Mouse (Mus musculus) left cerebral cortex, adult 11 months (tissue): ENCODE results near the gene Ptpn14.
A peak's percentile ranks its signal among the peaks of the same experiment; 100 is the strongest.

Experiments used
- DNase-seq: peaks from one replicate; pipeline ENCODE4 v3.0.0; 2022; ENCODE audit warnings: low spot score

Gene Ptpn14

DNA sequence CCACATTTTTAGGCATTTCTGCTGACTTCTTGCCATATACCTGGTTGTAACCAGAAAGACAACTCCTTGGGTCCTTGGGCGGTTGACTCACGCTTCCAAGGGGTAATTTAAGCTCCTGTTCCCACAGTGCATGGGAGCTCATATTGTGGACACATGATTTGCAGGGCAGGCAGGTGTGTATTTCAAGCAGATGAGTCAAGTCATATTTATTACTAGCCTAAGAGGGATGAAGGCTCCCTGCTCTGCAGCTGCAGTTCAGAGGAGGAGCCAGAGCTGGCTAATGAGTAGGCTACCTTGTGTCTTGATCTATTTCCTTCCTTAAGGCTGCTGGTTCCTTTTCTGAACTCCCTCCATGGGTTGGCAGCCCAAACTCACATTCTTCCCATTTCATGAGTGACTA, 83.7 kb downstream of the Ptpn14 start:
- no peak for DNase-seq

DNA sequence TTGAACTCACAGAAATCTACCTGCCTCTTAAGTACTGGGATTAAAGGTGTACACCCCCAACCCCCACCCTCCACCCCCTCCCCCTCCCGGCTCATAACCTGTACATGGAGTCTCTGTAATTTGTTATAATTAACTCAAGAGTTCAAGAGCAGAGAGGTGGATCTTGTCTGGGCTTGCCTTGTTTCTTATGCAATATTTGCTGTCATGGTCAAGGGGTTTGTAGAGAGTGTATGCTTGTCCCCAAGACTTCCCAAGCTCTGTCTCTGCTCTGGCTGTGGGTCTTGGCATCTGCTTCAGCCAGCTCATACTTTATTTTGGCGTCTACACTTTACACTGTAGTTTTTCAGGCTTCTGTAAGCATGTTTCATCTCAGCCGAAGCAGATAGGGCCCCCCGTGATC, 86.3 kb downstream of the Ptpn14 start:
- DNase-seq, result no peak

DNA sequence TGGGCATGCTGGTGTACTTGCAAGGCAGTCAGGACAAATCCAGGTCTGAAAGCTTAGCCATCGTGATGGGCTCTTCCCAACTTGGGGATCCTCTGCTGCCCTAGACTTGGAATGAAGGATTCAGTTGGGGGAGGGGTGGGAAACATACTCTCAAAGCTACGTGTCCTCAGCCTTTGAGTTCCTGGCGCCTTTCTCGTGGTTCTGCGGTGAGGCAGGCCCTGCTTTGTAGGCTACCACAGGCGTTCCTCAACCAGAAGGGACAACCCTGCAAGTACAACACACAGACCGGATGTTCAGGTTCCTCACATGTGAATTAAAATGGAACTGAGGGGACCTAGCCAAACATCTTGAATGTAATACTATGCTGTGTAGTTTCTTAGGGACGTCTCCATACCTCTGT, 89.0 kb downstream of the Ptpn14 start:
- no peak for DNase-seq

DNA sequence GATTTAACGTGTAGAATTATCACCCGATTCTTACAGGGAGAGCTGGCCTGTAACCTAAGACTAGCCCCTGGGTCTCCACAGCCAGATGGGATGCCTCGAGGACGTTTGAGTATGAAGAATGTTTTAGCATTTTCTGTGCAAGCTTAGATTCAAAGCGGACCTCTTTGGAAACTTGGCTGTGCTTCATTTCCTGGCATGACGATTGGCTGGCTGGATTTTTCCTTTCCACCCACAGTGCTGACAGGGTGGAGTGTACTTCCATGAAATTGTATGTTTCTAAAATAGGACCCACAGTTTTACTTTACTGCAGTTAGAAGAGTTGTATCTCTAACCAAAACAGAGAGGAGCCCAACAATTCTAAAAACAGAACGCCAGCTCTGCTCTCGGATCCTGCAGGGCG, 89.7 kb downstream of the Ptpn14 start:
- peak; percentile 27 for DNase-seq

DNA sequence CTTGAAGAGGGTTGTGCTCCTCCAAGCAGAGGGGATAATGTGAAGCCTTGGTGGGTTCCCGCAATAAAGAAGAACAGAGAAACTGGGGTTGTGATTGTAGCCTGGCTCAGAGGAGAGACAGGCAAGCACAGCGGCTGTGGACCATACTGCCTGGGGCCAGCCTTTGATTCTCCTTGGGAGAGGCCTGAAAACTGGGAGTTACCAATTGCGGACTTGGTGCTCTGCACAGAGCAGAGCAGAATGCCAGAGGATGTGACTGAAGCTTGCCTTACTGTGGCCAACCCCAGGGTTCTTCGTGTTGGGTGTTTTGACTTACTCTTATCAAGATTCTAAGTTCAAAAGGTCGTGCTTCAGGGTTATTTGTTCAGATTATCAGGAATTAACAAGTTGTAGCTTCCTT, 92.0 kb downstream of the Ptpn14 start:
- DNase-seq, result no peak

DNA sequence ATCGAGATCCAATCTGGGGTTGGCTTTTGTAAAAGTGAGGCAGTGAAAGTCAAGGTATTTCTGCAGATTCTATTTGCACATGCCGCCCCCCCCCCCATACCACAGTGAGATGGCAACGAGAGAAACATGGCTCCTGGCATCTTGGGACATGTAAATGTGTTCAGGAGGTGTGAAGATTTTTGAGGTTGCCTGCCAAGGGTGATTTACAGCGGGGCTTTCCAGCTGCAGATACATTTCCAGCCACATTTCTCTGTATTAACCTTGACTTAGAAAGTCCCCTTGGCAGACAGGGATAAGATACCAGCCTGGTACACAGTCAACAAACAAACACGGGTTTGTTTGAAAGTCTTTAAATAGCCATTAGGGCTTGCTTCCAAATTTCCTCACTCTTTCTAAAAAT, 96.4 kb downstream of the Ptpn14 start:
- no peak for DNase-seq

DNA sequence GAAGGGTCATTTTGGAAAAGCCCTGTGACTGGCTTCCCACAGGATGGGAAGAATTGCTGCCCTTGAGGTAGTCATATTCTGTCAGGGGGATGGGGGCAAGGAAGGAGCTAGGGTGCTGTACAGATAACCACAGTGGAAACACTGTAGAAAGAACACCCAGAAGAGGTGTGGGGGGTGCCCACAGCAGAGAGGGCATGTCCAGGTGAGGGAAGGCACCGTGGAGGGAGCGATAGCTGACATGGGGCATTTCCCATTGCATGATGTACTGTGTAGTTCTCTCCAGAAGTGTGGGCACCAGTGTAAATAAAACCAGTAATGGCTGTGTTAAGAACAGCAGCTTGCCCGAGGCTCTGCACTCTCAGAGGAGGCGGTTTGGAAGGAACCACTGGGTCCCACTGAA, 102.3 kb downstream of the Ptpn14 start:
- DNase-seq, result no peak

DNA sequence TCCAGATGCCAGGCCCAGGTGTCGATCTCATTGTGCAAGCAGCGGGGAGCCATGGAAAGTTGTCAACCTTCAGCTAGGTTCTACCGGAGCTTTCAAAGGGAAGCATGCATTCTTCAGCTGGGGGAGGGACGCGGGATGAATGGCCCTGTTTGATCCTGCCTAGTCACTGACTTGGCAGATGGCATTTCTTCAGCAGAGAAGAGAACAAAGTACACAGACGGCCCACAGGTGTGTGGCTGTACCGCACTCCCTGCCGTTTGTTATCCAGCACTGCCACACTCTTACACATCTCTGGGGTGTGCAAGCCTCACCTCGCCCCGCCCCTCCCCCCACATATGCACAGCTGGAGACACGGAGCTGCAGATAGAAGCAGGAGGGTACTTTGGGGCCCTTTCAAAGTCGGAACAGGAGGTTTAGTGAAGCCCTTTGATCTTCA, 102.7 kb downstream of the Ptpn14 start:
- no peak for DNase-seq

DNA sequence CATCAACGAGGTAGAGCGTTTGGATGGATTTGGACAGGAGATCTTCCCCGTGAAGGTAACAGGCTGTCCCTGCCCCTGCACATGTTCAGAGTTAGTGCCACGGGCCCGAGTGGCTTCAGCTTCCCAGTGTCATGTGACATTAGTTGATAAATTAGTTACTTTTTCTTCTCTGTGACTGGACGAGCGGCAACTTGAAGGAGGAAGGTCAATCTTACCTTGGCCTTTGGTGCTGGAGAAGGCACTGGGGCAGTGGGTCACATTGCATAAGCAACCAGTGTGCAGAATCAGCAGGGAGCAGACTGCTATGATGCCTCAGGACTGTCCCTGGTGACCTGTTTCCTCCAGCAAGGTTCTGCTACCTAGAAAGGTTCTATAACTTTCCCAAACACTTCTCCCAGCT, 105.3 kb downstream of the Ptpn14 start:
- DNase-seq, result no peak

DNA sequence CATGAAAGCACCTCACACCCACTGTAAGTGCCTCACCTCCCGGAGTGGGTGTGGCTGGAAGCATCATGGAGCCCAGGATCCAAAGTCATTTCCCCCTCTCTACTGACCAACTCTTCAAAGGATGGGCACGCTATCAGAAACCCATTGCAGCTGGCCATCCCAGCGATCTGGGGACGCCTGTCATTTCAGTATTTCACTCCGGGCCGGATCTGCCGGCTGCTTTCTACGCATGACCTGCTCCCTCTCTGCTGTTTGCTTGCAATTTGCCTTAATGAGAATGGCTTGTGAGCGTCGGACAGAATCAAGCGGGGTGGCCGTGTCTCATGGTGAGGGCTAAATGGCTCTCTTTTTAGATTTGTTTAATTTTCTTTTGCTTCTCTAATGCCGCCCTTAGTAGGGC, 106.1 kb downstream of the Ptpn14 start:
- no peak for DNase-seq

DNA sequence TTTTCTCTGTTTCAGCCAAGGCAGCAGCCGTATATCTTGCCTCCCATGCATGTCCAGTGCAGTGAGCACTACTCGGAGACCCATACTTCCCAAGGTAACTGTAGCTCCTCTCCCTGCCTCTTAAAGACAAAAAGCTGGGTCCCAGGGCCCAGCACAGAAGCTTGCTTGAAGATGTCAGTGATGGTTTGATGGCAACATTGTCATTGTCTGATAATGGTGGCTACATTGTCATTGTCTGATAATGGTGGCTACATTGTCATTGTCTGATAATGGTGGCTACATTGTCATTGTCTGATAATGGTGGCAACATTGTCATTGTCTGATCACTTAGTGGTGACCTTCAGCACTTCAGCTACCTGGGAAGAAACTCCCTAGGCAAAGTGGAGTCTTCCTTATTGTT, 118.3 kb downstream of the Ptpn14 start:
- DNase-seq, result no peak

DNA sequence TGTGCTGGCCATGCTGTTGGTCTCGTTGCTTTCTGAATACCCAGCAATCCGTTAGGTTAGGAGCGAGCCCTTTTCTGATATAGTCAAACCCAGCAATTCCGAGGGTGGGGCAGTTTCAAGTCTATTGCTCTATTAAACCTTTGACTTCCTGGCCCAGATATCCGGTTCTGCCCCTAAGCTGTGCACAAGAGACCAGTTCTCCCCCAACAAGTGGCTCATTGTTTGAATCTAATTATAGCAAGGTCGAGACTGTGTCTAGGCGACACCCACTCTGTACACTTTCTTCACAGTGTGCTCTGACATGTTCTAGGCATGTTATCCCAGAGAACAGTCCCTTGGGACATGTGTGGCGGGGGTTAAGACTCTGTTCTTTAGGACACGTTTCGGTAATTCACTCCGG, 121.5 kb downstream of the Ptpn14 start:
- DNase-seq, result no peak

DNA sequence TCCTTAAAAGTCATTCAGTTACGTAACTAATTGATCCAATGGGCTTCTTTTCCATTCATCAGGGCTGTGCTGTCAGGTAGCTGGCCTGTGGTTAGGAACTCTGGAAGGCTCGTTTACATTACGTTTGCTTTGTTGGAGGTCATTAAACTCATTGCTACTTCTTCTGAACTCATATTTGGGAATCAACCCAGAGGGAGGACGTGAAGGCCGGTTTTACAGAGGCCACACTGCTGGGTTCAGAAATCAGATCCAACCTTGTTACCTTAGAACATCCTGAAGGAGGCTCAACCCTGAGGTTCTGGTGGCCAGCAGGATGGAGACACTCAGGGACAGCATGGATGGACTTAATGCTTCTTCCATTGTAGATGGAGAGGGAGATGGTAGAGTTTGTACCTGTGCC, 124.0 kb downstream of the Ptpn14 start:
- no peak for DNase-seq

DNA sequence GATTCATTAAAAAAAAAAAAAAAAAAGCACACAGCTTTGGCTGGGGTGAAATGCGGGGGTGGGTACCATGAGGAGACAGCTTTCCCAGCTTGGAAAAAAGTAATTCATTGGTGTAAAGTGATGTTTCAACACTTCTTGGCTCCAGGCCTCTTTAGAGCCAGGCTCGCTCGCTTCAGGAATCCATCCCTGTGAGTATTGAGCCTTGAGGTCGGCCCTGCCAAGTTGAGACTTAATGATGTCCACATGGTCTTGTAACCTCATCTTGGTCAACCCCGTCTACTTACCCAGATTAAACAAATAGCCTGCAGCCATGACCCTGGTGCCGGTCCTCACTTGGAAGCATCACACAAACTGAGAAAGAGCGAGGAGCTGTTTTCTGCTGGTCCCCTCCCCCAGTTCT, 124.4 kb downstream of the Ptpn14 start:
- no peak for DNase-seq

DNA sequence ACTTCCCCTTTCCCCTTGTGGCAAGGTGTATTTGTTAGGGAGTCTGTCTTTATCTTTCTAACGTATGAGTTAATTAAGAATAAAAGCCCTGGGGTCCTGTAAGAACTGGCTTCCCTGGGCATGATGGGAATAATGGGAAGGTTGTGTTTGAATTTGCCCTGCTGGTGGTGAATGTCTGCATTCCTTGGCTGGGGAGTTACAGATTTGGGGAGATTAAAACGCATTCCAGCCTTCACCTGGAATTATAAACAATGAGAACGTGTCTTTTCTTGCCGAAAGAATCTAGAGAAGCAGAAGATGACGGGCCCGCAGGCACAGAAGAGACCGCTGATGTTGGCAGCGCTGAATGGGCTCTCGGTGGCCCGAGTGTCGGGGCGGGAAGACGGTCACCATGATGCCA, 126.6 kb downstream of the Ptpn14 start:
- no peak for DNase-seq

DNA sequence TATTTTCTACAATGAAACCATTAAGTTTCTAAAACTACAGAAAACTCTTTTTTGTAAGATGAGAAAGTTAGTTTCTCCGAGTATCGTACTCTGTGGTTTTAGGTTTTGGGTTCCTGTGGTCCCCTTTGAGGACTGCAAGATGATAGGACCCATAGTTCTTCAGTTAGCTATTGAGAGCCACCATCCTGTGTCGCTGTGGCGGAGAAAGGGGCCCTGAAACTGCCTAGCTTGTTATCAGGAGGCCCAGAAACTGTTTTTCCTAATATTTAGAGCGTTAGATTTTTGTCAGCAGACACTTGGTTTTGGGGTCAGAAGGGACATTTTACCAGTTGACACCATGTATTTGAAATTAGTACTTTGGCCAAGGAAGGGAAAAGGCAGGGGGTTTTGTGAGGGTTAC, 127.7 kb downstream of the Ptpn14 start:
- DNase-seq, result no peak

DNA sequence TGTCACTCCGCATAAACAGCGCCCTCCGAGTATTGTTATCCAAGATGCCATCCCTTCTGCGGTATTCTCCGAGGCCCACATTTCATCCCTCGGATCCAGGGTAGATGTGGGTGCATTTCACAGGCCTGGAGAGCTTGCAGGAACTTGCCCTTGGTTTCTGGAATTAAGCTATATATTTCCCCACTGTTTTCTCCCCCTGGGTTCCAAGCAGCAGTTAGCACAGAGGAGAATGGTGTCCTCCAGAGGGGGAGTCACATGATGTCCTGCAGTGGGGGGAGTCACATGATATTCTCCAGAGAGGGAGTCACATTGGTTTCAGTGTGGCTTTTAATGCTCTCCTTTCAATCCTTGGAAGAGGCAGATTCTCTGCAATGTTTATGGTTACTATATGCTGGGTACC, 130.3 kb downstream of the Ptpn14 start:
- DNase-seq, result no peak

DNA sequence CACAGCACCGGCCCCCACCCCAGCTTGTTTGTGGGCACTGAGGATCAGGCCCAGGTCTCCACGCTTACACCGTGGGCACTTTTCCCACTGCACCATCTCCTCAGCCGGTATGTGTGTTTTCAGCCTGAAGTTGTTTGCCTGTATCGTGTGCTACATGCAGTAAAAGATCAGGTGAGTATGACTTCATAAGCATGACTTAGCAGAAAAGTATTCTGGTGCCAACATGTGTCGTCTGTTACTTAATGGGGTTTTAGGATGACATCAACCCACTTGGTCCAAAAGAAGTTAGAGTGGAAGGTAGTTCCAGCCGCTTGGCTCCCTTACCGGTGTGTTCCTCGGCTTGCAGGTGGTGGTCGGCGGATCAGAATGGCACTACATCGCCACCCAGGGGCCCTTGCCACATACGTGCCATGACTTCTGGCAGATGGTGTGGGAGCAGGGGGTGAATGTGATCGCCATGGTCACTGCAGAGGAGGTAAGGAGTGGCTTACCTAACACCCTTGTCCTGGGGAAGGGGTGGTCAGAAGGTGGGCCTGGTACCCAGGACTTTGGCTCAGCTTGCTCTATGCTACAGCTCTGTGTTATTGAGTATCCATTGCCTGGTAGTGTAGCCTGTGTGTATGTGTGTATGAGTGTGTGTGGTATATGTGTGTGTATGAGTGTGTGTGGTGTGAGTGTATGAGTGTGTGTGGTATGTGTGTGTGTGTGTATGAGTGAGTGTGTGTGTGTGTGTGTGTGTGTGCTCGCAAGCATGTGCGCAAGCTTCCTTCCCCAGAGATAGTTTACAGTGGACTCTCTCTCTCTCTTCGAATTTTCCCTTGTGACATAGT, 132.3 kb downstream of the Ptpn14 start:
- no peak for DNase-seq

DNA sequence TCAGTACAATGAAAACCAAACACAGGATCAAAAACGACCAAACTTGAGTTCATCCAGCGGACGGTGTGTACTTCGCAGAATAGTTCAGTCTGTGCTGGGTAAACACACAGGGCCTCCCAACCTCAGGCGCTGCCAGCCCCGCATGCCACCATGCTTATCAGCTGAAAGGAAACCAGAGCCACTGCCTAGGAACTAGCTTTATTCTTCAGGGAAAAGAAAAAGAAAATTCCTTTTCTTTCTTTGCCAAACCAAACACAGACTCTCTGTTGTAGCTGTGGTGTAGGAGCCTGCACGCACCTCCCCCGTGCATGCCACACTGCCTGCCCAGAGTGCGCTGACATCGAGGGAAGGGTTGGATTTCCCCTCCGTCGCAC, 132.9 kb downstream of the Ptpn14 start:
- no peak for DNase-seq

DNA sequence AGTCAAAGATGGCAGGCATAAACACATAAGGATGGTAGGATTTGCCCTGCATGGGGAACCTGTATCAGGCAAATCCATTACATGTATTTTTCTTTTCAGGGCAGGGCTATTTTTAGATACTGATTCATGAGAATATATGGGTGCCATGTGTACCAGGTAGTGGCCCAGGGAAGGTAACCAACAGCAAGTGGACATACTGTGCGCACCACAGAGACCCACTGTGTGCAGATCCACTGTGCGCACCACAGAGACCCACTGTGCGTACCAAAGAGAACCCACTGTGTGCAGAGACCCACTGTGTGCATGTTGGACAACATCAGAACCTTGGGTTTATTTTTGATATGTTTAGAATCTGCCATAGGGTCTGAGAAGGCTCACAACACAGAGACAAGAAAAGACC, 135.7 kb downstream of the Ptpn14 start:
- DNase-seq, result no peak

DNA sequence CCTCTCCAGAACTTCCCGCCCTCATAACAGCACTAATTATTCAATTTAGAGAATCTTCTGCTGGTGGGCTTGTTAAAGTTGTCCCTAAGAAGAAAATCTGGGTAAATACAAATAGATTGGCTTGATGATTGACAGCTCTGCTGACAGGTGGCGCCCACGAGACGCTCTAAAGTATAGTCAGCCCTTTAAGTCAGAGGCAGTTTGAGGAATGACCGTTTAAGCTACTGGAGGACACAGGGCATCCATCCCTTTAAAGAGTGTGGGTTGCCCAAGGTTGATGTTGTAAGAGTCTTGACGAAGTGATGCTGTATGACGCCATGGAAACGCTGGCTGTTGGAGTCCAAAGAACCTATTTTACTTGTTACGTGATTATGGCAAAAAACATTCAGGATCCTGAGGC, 136.2 kb downstream of the Ptpn14 start:
- DNase-seq, result no peak

DNA sequence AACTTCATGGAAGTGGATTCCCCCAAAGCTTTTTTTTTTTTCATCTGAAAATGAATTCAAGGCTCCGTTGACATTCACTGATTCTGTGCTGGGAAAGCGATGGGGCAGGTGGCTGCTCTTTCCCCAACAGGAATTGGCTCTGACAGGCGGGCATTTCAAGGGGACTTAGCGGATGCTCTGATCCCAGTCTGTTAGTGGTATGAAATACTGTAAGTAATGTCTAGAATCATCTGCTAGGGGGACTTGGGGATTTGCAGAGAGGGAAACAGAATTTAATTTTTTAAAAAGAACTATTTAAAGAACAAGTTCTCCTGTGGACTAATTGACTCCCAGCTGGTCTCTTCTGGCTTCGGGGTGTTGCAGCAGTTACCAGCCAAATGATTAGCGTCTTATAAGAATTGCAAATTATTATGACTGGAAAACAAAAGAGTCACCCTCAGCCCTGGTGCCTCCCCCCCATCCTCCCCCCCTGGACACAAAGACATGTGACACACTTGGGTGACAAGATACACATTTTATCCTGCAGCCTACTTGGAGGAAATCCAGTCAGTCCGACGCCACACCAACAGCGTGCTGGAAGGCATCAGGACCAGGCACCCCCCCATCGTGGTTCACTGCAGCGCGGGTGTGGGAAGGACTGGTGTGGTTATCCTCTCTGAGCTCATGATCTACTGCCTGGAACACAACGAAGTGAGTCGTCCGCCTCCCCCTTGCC, 136.9 kb downstream of the Ptpn14 start:
- DNase-seq, result no peak

DNA sequence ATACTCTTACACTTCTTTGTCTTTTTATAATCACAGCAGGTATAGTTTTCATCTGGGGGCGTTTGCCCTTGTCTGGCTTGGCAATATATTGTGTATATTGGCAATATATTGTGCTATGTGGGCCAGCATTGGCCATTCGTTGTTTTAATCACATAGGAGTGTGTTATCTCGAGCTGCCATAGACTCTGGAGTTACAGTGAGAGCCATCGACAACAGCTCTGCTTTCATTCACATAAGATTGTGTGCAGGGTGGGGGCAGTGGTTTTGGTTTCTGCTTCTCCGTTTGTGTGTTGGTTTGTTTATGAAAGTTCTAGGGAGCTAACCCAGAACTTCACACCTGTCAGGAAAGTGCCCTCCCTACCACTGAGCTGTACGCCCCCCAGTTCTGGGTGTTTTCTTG, 138.6 kb downstream of the Ptpn14 start:
- no peak for DNase-seq

DNA sequence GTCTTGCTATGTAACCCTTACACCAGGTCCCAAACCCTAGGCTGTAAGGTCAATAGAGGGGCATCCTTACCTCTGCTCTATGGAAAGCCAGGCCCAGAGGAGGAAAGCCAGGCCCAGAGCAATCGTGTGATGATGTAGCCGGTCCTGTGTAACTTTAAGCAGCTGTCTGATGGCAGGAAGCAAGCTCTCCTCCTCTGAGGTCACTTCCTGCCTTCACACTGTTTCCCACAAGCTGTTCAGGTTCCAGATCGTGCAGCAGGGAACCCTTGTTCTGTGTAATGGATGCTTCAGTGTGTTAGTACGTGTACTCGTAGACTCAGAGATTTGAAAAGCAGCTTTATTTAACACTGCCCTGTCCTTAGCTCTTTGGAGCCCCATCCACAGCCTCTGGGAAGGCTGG, 139.0 kb downstream of the Ptpn14 start:
- no peak for DNase-seq
